Mouse (Mus musculus) embryonic fibroblast, embryonic 13.5 days (primary cell): ENCODE measurements at regions not wholly inside any gene's neighbourhood (a gene's known extent, or its start where the extent isn't known, plus 50 kb on each side); places are given as distances from the start of the nearest gene placed in this dataset.

Experiments used
- H3K27ac ChIP-seq: 2 replicates; pipeline ENCODE4 v1.5.1; 2012; ENCODE audit warnings: low read length, control low read depth, inconsistent platforms; ENCODE audit not compliant: insufficient read depth
- H3K4me1 ChIP-seq: 2 replicates; pipeline ENCODE4 v1.6.1; 2011; ENCODE audit warnings: low read length; ENCODE audit not compliant: control insufficient read depth, insufficient read depth
- H3K4me3 ChIP-seq: 2 replicates; pipeline ENCODE4 v1.5.1; 2011; ENCODE audit warnings: mild to moderate bottlenecking, control low read depth, low read length; ENCODE audit not compliant: insufficient read depth
- CTCF ChIP-seq: IDR thresholded peaks from 2 replicates; pipeline ENCODE4 v1.5.1; 2011; ENCODE audit warnings: mild to moderate bottlenecking, control low read depth, low read length, moderate library complexity, borderline replicate concordance; ENCODE audit not compliant: insufficient read depth
- POLR2A ChIP-seq: IDR thresholded peaks from 2 replicates; pipeline ENCODE4 v1.6.1; 2011; ENCODE audit warnings: low read depth, mild to moderate bottlenecking, control low read depth, low read length, moderate library complexity

DNA sequence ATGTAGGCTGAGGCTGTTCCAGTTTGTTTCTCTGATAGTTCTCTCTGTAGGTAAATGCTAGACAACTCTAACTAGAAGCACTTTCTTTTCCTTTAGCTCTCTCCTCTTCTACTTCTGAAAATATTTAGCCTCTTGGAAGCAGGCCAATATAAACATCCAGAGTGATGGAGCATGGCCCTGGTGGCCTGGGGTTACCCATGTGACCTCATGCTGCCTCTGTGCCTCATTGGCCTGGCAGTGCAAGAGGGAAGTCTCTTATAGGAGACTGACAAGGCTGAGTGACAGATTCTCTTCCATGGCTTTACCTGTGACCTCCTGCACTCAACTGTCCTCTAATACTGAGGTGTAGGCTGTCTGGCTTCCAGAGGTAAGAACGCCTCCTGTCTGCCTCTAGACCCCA, 71.2 kb upstream of the Adamts9 start:
- TF ChIP-seq POLR2A: no peak
- H3K27ac ChIP-seq: no peak overlapping the region
- H3K4me1 ChIP-seq: peaks cover 6% of the 10 kb centered on the region
- H3K4me3 ChIP-seq: no peak overlapping the region

DNA sequence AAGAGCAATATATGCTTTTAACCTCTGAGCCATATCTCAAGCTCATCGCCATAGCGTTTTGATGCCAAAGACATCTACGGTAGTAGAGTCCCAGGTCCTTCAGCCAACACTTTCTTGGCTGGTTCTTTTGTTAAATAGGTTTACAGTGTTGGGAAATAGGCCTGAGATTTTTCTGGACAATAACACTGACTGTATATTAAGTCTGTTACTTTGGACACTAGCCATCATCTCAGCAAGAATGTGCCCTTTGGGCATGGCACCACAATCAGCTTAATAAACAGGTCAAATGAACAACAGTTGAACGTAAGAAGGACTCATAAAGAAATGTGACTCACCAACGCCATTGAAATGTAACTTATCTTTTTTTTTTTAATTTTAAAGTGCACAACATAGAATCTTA, 68.6 kb upstream of the Adamts9 start:
- H3K4me3 ChIP-seq: no peak overlapping the region
- H3K4me1 ChIP-seq: peaks cover 6% of the 10 kb centered on the region
- no peak for TF ChIP-seq POLR2A
- no peak for TF ChIP-seq CTCF

DNA sequence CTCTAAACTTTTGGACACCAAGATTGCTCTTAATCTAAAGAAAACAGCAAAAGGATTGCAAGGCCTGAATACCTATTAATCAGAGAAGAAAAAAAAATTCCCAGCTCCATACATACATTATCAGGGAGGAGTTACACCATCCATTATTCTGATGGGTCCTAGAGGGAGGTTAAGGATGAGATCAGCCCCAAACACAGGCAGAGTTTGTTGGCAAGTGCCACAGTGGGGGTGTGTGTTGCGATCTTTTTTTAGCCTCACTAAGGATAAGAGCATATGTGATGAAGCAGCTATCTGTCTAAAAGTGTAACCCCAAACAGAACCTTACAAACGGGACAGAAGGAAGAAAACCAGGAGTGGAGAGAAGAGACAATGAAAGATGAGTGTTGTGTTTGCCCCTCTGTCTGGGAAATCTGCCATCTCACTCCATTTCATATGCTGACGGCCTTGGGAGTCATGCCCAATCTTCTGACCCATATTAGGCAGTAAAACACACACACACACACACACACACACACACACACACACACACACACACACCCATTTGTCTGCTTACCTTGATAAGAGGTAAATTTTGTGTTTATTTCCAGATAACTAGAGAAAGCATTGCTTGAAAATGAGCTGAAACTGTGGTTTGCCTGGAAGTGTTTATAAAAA, 61.4 kb upstream of the Adamts9 start:
- no peak for TF ChIP-seq CTCF
- no peak for TF ChIP-seq POLR2A
- H3K27ac ChIP-seq: no peak overlapping the region
- peaks cover 3% of the 10 kb centered on the region; the same call in 1 of the 2 replicates for H3K4me1 ChIP-seq
- no peak overlapping the region for H3K4me3 ChIP-seq

More for the DNA sequence above, 68.6 kb upstream of the Adamts9 start:
- no peak overlapping the region for H3K27ac ChIP-seq

DNA sequence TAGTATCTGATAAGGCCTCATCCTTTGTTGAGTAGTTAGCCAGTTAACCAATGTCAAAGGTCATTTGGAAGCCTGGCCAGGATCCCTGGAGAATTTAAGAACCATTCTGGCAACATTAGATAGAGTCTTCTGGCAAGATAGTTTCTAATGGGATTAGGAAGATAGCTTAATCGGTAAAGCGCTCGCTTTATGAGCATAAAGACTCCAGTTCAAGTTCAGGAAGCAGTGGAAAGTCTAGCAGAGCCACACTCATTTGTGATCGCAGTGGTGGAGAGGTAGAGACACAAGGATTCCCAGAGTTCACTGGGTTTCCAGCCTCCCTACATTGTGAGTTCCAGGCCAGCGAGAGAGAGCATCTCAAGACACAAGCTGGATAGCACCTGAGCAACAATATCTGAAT, 60.5 kb upstream of the Adamts9 start:
- Histone ChIP-seq H3K4me3 (no peak overlapping the region), H3K27ac (no peak overlapping the region), H3K4me1 (peaks cover 3% of the 10 kb centered on the region; the same call in 1 of the 2 replicates)
- no peak for TF ChIP-seq CTCF
- no peak for TF ChIP-seq POLR2A

DNA sequence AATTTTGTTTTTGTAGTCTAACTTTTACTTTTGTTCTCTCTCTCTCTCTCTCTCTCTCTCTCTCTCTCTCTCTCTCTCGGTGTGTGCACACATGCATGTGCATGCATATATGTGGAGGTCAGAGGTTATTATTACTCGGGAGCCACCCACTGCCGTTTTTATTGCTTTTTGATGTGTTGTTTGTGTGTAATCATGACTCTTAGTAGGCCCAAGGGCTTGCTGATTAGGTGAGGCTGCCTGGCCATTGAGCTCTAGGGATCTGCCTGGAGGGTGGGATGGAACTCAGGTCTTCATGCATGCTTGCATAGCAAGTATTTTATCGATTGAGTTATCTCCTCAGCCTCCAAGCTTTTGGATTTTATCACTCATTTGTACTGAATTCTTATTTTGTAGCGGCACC, 50.4 kb upstream of the Adamts9 start:
- TF ChIP-seq CTCF (no peak), POLR2A (no peak)
- Histone ChIP-seq H3K27ac (no peak overlapping the region), H3K4me1 (no peaks in the 10 kb centered on the region), H3K4me3 (no peak overlapping the region)
